11 mouse cellular contexts compared by ENCODE assay signal in genomic region chr14:120379716-120380115, GRCm38 (mm10).
A peak's percentile ranks its signal among the peaks of the same experiment; 100 is the strongest.
DNase-seq lines count a peak whose midpoint lies in the region; ATAC-seq lines count a peak whose summit lies in the region.
"Had no signal": no experiment of that assay in that cellular context is flagged by ENCODE, and none has a peak within 500 bp of the region (broad histone marks: within the 10 kb centered on the region; RNA-seq: fewer than 3 reads in every experiment).

No protein-coding gene starts in this region.

- no peak overlapping the region for H3K4me2 ChIP-seq in liver, embryonic 15.5 days
- H3K4me2 ChIP-seq in liver, embryonic 11.5 days = no peak overlapping the region
- H3K4me2 ChIP-seq: hindbrain, embryonic 15.5 days had no signal

- 0 out of 2 replicates have a peak, but pooled peaks cover 4% of the 10 kb centered on the region for H3K36me3 ChIP-seq in liver, embryonic 15.5 days (replicated peaks)
- no peaks in the 10 kb centered on the region; the same call in 1 of the 2 replicates for H3K36me3 ChIP-seq in liver, embryonic 11.5 days (ENCODE audit: control insufficient read depth, insufficient read depth, low read length)
- H3K36me3 ChIP-seq: hindbrain, embryonic 15.5 days had no signal

- no peak for DNase-seq in liver, embryonic 11.5 days (ENCODE audit: low spot score)
- DNase-seq in heart, adult 9 months (ENCODE audit: low spot score in 2 of 2) = peak; percentile 84 to 88
- peak; percentile 63 for DNase-seq in kidney, postnatal 10 days
- no peak for DNase-seq in layer of hippocampus, adult 8-10 months (ENCODE audit: low spot score in 2 of 2)
- no peak for DNase-seq in spleen, postnatal 10 days (ENCODE audit: low spot score in 2 of 2)

- peak; percentile 49; the same call in 1 of the 2 replicates for ATAC-seq in liver, embryonic 15.5 days (ENCODE audit: insufficient read depth)
- no peak; the same call in 1 of the 2 replicates for ATAC-seq in liver, embryonic 11.5 days (replicated peaks; ENCODE audit: low FRiP score)
- peak; percentile 95 for ATAC-seq in megakaryocyte progenitor cell, adult 5-6 weeks (replicated peaks; ENCODE audit: poor library complexity)
- ATAC-seq in CD4-positive, CD25-positive, alpha-beta regulatory T cell, adult 4 months = no peak

- no peaks in the 10 kb centered on the region for H3K9me3 ChIP-seq in liver, embryonic 15.5 days (replicated peaks)
- H3K9me3 ChIP-seq in liver, embryonic 11.5 days (ENCODE audit: control insufficient read depth, low read length) = no peaks in the 10 kb centered on the region
- H3K9me3 ChIP-seq: forebrain, embryonic 10.5 days; G1E; hindbrain, embryonic 15.5 days had no signal

- H3K4me3 ChIP-seq in liver, embryonic 15.5 days (replicated peaks) = no peak overlapping the region
- H3K4me3 ChIP-seq in liver, embryonic 11.5 days (ENCODE audit: low read depth, low read length) = no peak overlapping the region
- H3K4me3 ChIP-seq: forebrain, embryonic 10.5 days; hindbrain, embryonic 15.5 days had no signal

- no peak overlapping the region for H3K27ac ChIP-seq in liver, embryonic 15.5 days (replicated peaks)
- no peak overlapping the region for H3K27ac ChIP-seq in liver, embryonic 11.5 days (ENCODE audit: low read depth, low read length)
- H3K27ac ChIP-seq: forebrain, embryonic 10.5 days; hindbrain, embryonic 15.5 days had no signal

- H3K4me1 ChIP-seq in liver, embryonic 15.5 days (replicated peaks) = 0 out of 2 replicates have a peak, but pooled peaks cover 7% of the 10 kb centered on the region
- no peaks in the 10 kb centered on the region for H3K4me1 ChIP-seq in liver, embryonic 11.5 days (replicated peaks; ENCODE audit: control insufficient read depth, insufficient read depth, low read length)
- H3K4me1 ChIP-seq: hindbrain, embryonic 15.5 days had no signal

- H3K27me3 ChIP-seq in liver, embryonic 15.5 days = no peaks in the 10 kb centered on the region
- no peaks in the 10 kb centered on the region for H3K27me3 ChIP-seq in liver, embryonic 11.5 days (replicated peaks; ENCODE audit: control insufficient read depth, insufficient read depth, low read length)
- H3K27me3 ChIP-seq: hindbrain, embryonic 15.5 days had no signal

- H3K9ac ChIP-seq in liver, embryonic 15.5 days = no peak overlapping the region
- no peak overlapping the region for H3K9ac ChIP-seq in liver, embryonic 11.5 days (ENCODE audit: low read depth, low read length)
- H3K9ac ChIP-seq: hindbrain, embryonic 15.5 days had no signal

- WGBS in liver, embryonic 15.5 days (ENCODE audit: insufficient replicate concordance) = 59% methylated on average over 4 of the region's 4 CpGs
- WGBS in liver, embryonic 11.5 days = 77% methylated on average over 4 of the region's 4 CpGs

Comparison
In these comparisons a context has a peak if more than half of its experiments do, and no peak if none do; other contexts are left out.
1. ATAC-seq: peak in liver, embryonic 15.5 days (single experiment) and megakaryocyte progenitor cell, adult 5-6 weeks (single experiment); none in liver, embryonic 11.5 days (single experiment) and CD4-positive, CD25-positive, alpha-beta regulatory T cell, adult 4 months (single experiment).
2. DNase-seq: peak in heart, adult 9 months (2 of 2) and kidney, postnatal 10 days (single experiment); none in liver, embryonic 11.5 days (single experiment), layer of hippocampus, adult 8-10 months (0 of 2) and spleen, postnatal 10 days (0 of 2).